Mouse (Mus musculus) layer of hippocampus, postnatal 10 days (tissue): ENCODE measurements around the gene Gm5741. TPM values are rescaled to one million over a fixed set of nuclear protein-coding genes. Genes with fewer than 3 reads are reported as not detected.
A peak's percentile ranks its signal among the peaks of the same experiment; 100 is the strongest.
"Not testable (repeated sequence)": the region's sequence is repeated elsewhere in the genome, so short reads cannot be mapped to it uniquely, and the experiment has no call there.

ENCODE experiments used
- DNase-seq, 2 experiments: peaks; one replicate each; pipeline ENCODE4 v3.0.0; 2021; ENCODE audit warnings: low spot score in 2 of 2
- long read RNA-seq: library from polyadenylated mRNA; stranded (forward); transcript quantifications from one replicate; pipeline ENCODE4 v2.0.0, GENCODE M21; 2023
- total RNA-seq, 2 experiments: library from RNA; stranded (reverse); gene quantifications; 2 replicates each; pipeline ENCODE4 v1.2.3; 2021

Gm5741 gene
- total RNA-seq: not detected
- long read RNA-seq: 0 reads

GRCm38 (mm10) chr8:85067982-85068381 lies at the start of gene Gm5741:
Gene Gm5741, minus strand, starts transcription at chr8:85067982.
- DNase-seq: no peak

GRCm38 (mm10) chr8:85116984-85117383 lies 49.2 kb upstream of the Gm5741 start:
- no peak for DNase-seq

GRCm38 (mm10) chr8:85115501-85115900 lies 47.7 kb upstream of the Gm5741 start:
- no peak for DNase-seq

GRCm38 (mm10) chr8:85113241-85113640 lies 45.5 kb upstream of the Gm5741 start:
- DNase-seq: no peak

- no peak for DNase-seq
These were observed 32.4 kb upstream of the Gm5741 start for GRCm38 (mm10) chr8:85100076-85100665.

- DNase-seq: no peak
These were observed 29.1 kb upstream of the Gm5741 start for GRCm38 (mm10) chr8:85096850-85097249.

- DNase-seq: no peak
These were observed 28.4 kb upstream of the Gm5741 start for GRCm38 (mm10) chr8:85096196-85096595.

- no peak for DNase-seq
These were observed 27.8 kb upstream of the Gm5741 start for GRCm38 (mm10) chr8:85095566-85095965.

- no peak for DNase-seq
These were observed 27.3 kb upstream of the Gm5741 start for GRCm38 (mm10) chr8:85095051-85095450.

GRCm38 (mm10) chr8:85091526-85092090 lies 23.8 kb upstream of the Gm5741 start:
- no peak for DNase-seq

GRCm38 (mm10) chr8:85090856-85091255 lies 23.1 kb upstream of the Gm5741 start:
- no peak for DNase-seq

GRCm38 (mm10) chr8:85088771-85089170 lies 21.0 kb upstream of the Gm5741 start:
- no peak for DNase-seq

- DNase-seq: no peak
These were observed 18.5 kb upstream of the Gm5741 start for GRCm38 (mm10) chr8:85086238-85086637.

- DNase-seq: no peak
These were observed 16.9 kb upstream of the Gm5741 start for GRCm38 (mm10) chr8:85084633-85085032.

GRCm38 (mm10) chr8:85083108-85083813 lies 15.5 kb upstream of the Gm5741 start, which contains the start of gene Man2b1:
Gene Man2b1, plus strand, starts transcription at chr8:85083270.
- peak; percentile 80 to 85 for DNase-seq

- DNase-seq: not testable (repeated sequence)
These were observed 14.4 kb upstream of the Gm5741 start for GRCm38 (mm10) chr8:85082169-85082568.

- DNase-seq: no peak
These were observed 13.4 kb upstream of the Gm5741 start, which contains the start of gene Wdr83 for GRCm38 (mm10) chr8:85081216-85081555. Gene Wdr83, minus strand, starts transcription at chr8:85081306.

GRCm38 (mm10) chr8:85080532-85081215 lies 12.9 kb upstream of the Gm5741 start, which contains the start of gene Wdr83os:
Gene Wdr83os, plus strand, starts transcription at chr8:85080740.
- peak; percentile 64 to 68 for DNase-seq

GRCm38 (mm10) chr8:85080214-85080531 lies 12.4 kb upstream of the Gm5741 start:
- DNase-seq: peak in 1 of 2 experiments; percentile 67

- DNase-seq: peak; percentile 84 to 87
These were observed 9.2 kb upstream of the Gm5741 start for GRCm38 (mm10) chr8:85076993-85077392.

GRCm38 (mm10) chr8:85076001-85076400 lies 8.2 kb upstream of the Gm5741 start:
- peak; percentile 48 to 58 for DNase-seq

- DNase-seq: no peak
These were observed 6.8 kb upstream of the Gm5741 start for GRCm38 (mm10) chr8:85074617-85075016.
